Mouse (Mus musculus): Measurements from ENCODE around the gene Gm20388.

Gene Gm20388

GRCm38 (mm10) chr8:121480411-121481031 lies 1569.9 kb downstream of the Gm20388 start:
- no peak for DNase-seq (ENCODE audit: low read depth, low spot score)

DNA sequence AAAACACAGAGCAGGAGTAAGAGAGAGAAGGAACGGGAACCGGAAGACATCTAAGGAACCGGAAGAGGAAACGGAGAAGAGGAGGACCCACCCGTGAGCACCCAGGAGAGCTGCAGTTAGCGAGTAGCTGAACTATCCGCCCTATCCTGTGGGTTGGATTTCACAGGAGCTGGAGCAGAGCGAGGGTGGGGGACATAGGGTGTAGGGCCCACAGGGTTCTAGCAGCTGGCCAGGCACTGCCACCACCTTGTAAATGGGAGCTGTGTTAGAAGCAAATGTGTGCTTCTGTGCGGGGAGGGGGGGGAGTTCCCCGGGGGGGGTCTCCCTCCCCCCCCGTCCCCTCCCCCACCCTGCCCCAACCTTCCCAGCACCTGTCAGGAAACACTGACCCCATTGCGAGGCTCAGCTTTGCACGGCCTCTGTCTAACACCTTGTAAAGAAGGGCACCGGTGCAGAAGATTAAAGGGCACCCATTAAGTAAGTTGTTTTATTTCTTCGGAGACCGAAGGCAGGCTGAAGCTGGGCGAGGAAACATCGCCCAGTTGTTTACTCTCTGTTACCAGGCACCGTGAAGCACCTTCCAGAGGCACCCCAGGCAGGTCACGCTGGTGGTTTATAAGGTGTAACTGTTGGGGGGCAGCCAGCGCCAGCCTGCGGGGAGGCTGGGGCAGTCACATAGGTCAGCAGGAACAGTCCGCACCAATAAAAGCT lies 1573.6 kb downstream of the Gm20388 start:
- DNase-seq (ENCODE audit: low read depth, low spot score), result no peak

- no peak for DNase-seq (ENCODE audit: low read depth, low spot score)
These were observed 1581.0 kb downstream of the Gm20388 start for GRCm38 (mm10) chr8:121491633-121492032.

DNA sequence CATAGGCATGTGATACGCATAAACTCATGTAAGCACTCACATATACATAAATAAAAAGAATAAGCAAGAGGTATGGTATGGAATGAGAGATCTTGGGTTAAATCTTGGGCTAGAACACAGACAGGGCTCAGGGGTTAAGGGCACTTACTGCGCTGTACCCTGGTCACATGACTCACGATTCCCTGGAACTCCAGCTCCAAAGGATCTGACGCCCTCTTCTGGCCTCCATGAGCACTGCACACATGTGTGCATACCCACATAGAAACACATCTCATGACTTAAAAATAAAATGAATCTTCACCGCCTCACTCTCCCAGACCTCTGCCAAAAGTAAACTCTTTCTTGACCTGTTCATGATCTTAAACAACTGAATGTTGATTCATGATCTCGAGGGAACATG lies 1587.0 kb downstream of the Gm20388 start:
- DNase-seq (ENCODE audit: low read depth, low spot score), result no peak

GRCm38 (mm10) chr8:121511751-121512150 lies 1601.1 kb downstream of the Gm20388 start:
- DNase-seq (ENCODE audit: low read depth, low spot score), result no peak

DNA sequence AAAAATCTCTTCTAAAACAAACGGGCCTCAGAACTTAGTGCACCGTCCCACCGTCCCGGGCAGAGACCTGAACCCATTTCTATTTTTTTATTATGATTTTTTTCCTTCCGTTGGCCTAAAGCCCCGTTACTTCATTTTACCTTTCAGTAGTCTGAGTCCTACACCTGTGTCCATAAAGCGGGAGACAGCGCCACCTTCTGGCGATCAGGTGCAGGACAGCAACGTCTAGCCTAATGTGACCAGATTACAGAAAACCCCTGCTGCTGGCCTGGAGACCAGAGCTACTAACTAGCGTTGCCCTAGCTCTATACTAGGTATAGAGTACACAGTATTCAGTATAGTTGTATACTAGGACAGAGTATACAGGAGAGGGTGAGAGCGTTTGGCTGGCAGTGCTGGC lies 1602.8 kb downstream of the Gm20388 start:
- DNase-seq (ENCODE audit: low read depth, low spot score), result peak; percentile 13

DNA sequence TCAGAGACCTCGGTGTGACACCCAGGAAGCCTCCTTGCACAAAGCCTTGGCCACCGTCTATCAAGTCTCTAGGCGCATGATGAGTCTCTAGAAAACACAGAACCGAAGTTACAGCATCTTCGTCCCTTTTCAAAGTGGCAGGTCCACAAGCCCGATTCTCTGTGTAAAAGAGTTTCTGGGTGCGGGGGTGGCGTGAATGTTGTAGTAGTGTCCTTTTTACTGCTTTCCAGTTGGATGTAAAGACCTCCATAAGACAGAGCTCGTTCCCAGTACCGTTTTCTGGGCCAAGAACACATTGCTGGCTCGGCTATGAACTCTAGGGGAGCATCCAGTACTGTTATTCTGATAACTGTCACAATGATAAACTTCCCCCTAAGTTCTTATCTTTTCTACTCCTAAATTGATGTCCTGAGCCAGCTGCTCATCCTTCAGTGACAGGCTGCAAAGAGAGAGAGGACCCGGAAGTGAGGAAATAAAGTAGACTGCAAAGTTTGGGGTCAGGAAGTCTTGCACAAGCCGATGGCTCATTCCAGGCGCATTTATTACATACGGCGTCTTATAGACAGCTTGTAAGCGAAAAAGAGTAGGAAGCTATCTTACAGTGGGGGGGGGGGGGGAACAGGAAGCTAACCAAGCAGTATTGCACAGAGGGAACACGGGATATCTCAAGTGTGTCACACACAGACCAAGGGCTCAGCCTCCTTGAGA lies 1614.6 kb downstream of the Gm20388 start:
- DNase-seq (ENCODE audit: low read depth, low spot score), result no peak

DNA sequence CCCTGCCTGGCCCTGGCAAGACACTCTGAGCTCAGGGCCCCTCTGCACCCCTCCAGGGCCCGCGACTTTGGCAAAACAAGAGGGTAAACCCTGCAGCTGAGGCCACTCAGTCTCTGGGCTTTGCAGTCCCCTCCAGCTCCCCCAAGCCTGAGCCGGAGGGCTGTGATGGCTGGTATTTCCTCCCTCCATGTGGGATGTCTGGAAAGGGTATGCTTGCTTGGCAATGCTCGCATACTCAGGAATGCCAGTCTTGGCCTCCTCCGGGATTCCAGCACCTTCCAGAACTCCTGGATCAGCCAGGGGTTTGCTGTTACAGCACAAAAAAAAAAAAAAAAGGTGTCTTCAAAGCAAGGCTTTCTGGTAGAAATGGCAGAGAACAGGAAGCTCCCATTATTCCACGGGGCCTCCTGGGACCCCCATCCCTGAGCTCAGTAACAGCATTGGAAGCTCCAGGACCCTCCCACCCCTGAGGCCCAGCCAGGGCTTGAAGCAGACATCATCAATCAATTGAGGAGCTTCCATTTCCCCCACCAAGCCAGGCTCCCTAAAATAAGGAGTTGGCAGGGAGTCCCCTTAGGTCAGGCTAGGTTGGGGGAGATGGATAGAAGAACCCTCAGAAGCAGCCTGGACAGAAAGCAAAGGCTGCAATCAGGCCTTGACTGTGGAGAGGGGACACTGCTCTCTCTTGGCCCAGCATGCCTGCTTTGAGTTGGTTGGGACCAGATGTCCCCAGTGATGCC lies 1616.3 kb downstream of the Gm20388 start:
- no peak for DNase-seq (ENCODE audit: low read depth, low spot score)

GRCm38 (mm10) chr8:121527751-121528150 lies 1617.1 kb downstream of the Gm20388 start:
- DNase-seq (ENCODE audit: low read depth, low spot score), result no peak

DNA sequence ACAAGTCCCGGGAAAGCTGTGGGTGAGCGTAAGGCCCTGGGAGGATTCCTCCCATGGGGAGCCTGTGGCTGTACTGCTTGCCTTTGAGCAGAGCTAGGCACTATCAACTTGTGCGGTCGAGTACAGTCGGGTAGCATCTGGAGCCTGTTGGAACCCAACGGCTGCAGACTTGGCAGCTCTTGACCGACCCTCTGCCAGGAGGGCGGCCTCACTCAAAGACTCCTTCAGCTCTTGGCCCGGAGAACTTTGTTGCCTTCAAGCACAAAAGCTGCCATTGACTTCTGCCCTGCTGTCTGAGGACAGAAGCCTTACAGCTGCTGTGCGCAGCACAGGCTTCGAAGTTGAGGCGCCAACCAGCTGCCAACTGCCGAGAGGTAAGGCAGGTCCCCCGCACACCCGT lies 1618.1 kb downstream of the Gm20388 start:
- no peak for DNase-seq (ENCODE audit: low read depth, low spot score)

- no peak for DNase-seq (ENCODE audit: low read depth, low spot score)
These were observed 1620.0 kb downstream of the Gm20388 start for GRCm38 (mm10) chr8:121530639-121531038.

- DNase-seq (ENCODE audit: low read depth, low spot score), result no peak
These were observed 1621.7 kb downstream of the Gm20388 start for GRCm38 (mm10) chr8:121532381-121532780.

- no peak for DNase-seq (ENCODE audit: low read depth, low spot score)
These were observed 1631.2 kb downstream of the Gm20388 start for GRCm38 (mm10) chr8:121541862-121542261.

DNA sequence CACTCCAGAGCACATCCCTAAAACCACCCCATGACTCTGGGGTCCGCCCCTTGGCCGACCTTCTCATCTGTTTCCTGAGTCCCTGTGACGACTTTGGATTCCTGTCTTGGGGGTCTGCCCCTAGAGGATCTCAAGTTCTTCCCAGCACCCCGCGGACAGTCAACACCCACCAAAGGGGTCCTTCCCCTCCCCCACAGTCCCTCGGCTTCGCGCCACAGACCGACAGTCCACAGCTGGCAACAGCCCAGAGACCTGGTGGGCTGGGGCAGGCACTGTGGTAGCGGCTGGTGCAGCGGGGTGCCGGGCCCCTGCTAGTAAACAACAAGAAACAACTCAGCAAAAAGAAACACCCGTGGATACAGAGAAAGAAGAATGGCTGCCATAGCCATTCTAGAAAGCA lies 1632.3 kb downstream of the Gm20388 start:
- DNase-seq (ENCODE audit: low read depth, low spot score), result no peak

GRCm38 (mm10) chr8:121544276-121544785 lies 1633.7 kb downstream of the Gm20388 start, which contains the start of gene 1700018B08Rik:
1700018B08Rik (minus strand) TSS chr8:121544320.
- DNase-seq (ENCODE audit: low read depth, low spot score), result no peak

DNA sequence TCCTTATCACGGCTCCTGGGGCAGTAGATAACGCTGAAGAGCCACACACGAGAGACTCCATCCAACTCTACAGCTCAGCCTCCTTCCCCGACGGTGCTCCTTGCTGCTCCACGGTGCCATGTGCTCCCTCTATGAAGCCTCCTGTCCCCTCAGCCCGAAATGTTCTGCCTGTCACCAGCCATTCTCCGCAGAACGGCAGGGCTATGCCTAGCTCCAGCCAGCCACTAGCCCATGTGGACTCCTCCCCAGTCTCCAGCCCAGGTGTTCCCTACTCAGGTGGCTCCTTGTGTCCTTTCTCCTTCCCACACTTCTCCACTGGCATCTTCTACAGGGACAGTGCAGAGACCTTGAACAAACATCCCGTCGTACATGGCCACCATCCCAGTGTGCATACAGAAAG lies 1634.3 kb downstream of the Gm20388 start:
- DNase-seq (ENCODE audit: low read depth, low spot score), result no peak

DNA sequence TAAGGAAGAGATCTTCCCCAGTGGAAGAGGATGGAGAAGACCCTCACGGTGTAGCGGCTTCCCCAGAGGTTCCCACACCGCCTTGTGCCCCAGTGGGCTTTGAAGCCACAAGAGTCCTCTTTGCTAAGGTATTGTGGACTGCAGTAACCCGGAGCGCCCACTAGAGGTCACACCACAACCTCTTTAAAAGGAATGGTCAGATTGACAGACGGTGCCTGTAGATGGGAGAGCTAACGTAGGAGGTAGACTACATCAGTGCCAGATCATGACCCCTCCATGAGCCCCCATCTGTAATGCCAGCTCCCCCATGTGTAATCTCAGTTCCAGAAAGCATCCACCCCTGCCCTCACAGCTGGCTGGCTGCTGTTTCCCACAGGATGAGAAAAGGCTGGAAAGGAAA lies 1636.5 kb downstream of the Gm20388 start:
- DNase-seq (ENCODE audit: low read depth, low spot score), result peak; percentile 66

DNA sequence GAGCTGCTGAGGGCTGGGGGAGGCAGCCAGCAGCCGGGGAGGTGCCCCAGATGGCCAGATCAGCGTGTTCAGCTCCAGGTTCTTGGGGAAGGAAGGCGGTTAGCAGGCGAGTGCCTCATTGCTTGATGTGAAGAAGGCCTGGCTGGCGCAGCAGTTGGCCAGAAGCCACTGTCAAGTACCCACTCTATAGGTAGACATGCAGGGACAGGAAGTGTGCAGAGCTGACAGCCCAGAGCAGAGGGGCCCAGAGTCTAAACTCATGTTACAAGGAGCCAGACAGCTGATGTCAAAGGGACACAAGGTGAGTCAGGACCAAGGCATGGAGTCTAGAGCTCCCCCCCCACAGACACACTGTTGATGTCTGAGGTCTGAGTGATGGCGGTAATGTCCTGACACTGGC lies 1639.4 kb downstream of the Gm20388 start:
- DNase-seq (ENCODE audit: low read depth, low spot score), result no peak

DNA sequence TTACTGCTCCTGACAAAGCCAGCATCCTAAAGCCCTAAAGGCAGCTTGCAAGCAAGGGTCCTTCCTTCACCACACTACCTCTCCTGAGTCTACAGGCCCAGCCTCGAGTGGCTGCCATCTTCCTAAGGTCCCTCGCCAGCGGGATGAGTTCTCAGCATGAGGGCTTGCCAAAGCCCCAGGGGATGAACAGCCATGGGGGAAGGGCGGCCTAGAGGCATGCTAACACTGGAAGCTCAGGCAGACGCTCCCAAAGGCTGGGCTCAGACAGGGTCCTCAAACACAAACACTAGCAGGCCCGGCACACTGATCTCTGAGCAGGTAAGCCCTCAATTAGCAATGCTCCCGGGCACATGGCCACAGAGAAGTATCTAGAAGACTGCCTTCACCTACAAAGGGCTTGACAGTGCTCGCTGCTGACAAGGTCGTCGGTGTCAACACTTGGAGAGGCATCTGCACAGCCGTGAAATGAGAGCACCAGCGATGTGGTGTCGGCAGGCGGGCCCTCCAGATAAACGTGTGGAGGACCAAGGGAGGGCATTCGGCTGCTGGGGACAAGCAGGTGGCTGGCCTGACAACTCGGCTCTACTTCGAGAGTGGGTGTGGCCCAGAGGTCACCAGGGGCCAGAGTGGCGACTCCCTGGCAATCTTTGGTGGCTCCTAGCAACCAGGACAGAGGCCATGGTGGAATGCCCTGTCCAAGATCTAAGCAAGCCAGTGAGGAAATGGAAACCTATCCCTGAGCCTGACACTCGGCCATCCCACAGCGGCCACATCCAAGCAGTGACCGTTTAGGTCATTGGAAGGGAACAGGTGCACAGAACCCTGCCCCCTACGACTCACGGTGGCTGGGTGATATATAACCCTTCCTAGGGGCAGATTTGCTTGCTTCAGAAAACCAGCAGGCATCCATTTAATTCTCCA lies 1640.7 kb downstream of the Gm20388 start:
- no peak for DNase-seq (ENCODE audit: low read depth, low spot score)

DNA sequence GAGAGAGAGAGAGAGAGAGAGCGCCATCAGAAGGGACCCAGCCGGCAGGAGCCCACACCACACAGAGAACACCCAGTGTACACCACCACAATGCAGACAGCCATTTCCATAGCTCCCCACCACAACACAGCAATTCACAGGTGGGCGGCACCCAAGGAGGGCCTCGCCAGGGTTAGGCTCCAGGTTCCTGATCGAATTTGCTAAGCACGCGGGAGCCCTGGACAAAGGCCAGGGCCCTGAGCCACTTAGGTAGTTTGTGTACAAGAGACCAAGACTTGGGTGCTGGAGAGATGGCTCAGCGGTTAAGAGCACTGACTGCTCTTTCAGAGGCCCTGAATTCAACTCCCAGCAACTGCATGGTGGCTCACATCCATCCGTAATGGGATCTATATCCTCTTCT lies 1641.9 kb downstream of the Gm20388 start:
- DNase-seq (ENCODE audit: low read depth, low spot score), result no peak

Data from c-Kit-negative CD71-positive TER-119-positive erythroid progenitor cells, embryonic 14.5 days (primary cell).